Mouse (Mus musculus): ENCODE measurements around the gene Bloc1s1.

- TF ChIP-seq CTCF (IDR thresholded peaks at IDR 0.05; ENCODE audit: borderline replicate concordance, extremely low read depth, insufficient read depth, insufficient read length) (no peak), POLR2A (IDR thresholded peaks at IDR 0.05; ENCODE audit: borderline replicate concordance, extremely low read depth, insufficient read depth, insufficient read length, poor library complexity, severe bottlenecking) (no peak)
Observed at GRCm38 (mm10) chr10:128919203-128919631, 4.6 kb downstream of the Bloc1s1 start.

Measured in brain, embryonic 14.5 days (tissue).